Mouse (Mus musculus) urinary bladder, adult 2 months (tissue): ENCODE results near the gene Als2cl. TPM values are rescaled to one million over a fixed set of nuclear protein-coding genes. Genes with fewer than 3 reads are reported as not detected.

ENCODE experiments used
- DNase-seq: peaks from one replicate; pipeline ENCODE4 v3.0.0; 2022; ENCODE audit warnings: low spot score
- polyA plus RNA-seq: library from polyadenylated mRNA; depleted of rRNA; stranded (reverse); fragments of >200 nt; gene quantifications from 2 replicates; pipeline ENCODE4 v1.2.3, GENCODE M21; 2012; rRNA removed

The Als2cl gene
- polyA plus RNA-seq, result 55.6 and 65.7 TPM in 2 replicates

- DNase-seq, result no peak
These were observed at the start of gene Als2cl for GRCm38 (mm10) chr9:110879191-110879920. TSS of gene Als2cl (plus strand) at chr9:110879870.

GRCm38 (mm10) chr9:110833021-110833420, 46.6 kb upstream of the Als2cl start:
- DNase-seq, result no peak

GRCm38 (mm10) chr9:110834411-110834810, 45.3 kb upstream of the Als2cl start, which contains the start of gene Prss45:
TSS of gene Prss45 (plus strand) at chr9:110834588.
- DNase-seq, result no peak

GRCm38 (mm10) chr9:110834961-110835360, 44.7 kb upstream of the Als2cl start:
- no peak for DNase-seq

GRCm38 (mm10) chr9:110836112-110836511, 43.6 kb upstream of the Als2cl start:
- no peak for DNase-seq

GRCm38 (mm10) chr9:110840905-110841304, 38.8 kb upstream of the Als2cl start:
- DNase-seq, result no peak

- DNase-seq, result no peak
These were observed 38.2 kb upstream of the Als2cl start for GRCm38 (mm10) chr9:110841438-110841837.

- DNase-seq, result no peak
These were observed 35.5 kb upstream of the Als2cl start, which contains the start of gene Prss46 for GRCm38 (mm10) chr9:110844206-110844605. TSS of gene Prss46 (plus strand) at chr9:110844506.

- no peak for DNase-seq
These were observed 30.5 kb upstream of the Als2cl start for GRCm38 (mm10) chr9:110849162-110849561.

GRCm38 (mm10) chr9:110855903-110856302, 23.8 kb upstream of the Als2cl start:
- no peak for DNase-seq

- no peak for DNase-seq
These were observed 22.8 kb upstream of the Als2cl start for GRCm38 (mm10) chr9:110856920-110857319.

- no peak for DNase-seq
These were observed 21.7 kb upstream of the Als2cl start, which contains the start of gene Prss50 for GRCm38 (mm10) chr9:110857781-110858472. TSS of gene Prss50 (plus strand) at chr9:110857967.

GRCm38 (mm10) chr9:110858523-110858922, 21.1 kb upstream of the Als2cl start:
- DNase-seq, result no peak

- DNase-seq, result no peak
These were observed 20.6 kb upstream of the Als2cl start for GRCm38 (mm10) chr9:110858967-110859596.

- DNase-seq, result no peak
These were observed 8.6 kb upstream of the Als2cl start for GRCm38 (mm10) chr9:110871030-110871429.

- no peak for DNase-seq
These were observed 5.7 kb upstream of the Als2cl start for GRCm38 (mm10) chr9:110873681-110874659.

GRCm38 (mm10) chr9:110874660-110875191, 4.9 kb upstream of the Als2cl start:
- no peak for DNase-seq

GRCm38 (mm10) chr9:110875288-110875695, 4.4 kb upstream of the Als2cl start:
- no peak for DNase-seq

- no peak for DNase-seq
These were observed 2.3 kb upstream of the Als2cl start for GRCm38 (mm10) chr9:110877353-110877752.

- no peak for DNase-seq
These were observed 1.8 kb upstream of the Als2cl start for GRCm38 (mm10) chr9:110877888-110878287.

GRCm38 (mm10) chr9:110879998-110880561, 410 bp downstream of the Als2cl start, which contains the start of gene Tmie:
TSS of gene Tmie (minus strand) at chr9:110880113.
- peak; percentile 74 for DNase-seq
